Mouse (Mus musculus) adrenal gland, adult 8-10 months (tissue): ENCODE results near the gene Pelp1. TPM values are rescaled to one million over a fixed set of nuclear protein-coding genes. Genes with fewer than 3 reads are reported as not detected.
"Not testable (repeated sequence)": the region's sequence is repeated elsewhere in the genome, so short reads cannot be mapped to it uniquely, and the experiment has no call there.

Experiments
- DNase-seq: peaks from one replicate; pipeline ENCODE4 v3.0.0; 2022
- total RNA-seq, 4 experiments: library from RNA; stranded (reverse); gene quantifications; 2 replicates each; pipeline ENCODE4 v1.2.4; 2022

The Pelp1 gene
- total RNA-seq: 10 to 100 TPM; 24.2 to 29.9 (median 28.2) TPM

GRCm38 (mm10) chr11:70409594-70410296, at the start of gene Pelp1:
Gene Pelp1, minus strand, starts transcription at chr11:70410031.
- peak; percentile 82 for DNase-seq

GRCm38 (mm10) chr11:70458688-70459600, 49.1 kb upstream of the Pelp1 start, which contains the start of gene Zmynd15:
Gene Zmynd15, plus strand, starts transcription at chr11:70459433.
- DNase-seq: no peak

- DNase-seq: no peak
Observed at GRCm38 (mm10) chr11:70453261-70454044, 43.6 kb upstream of the Pelp1 start.

- peak; percentile 96 for DNase-seq
Observed at GRCm38 (mm10) chr11:70451797-70452498, 42.1 kb upstream of the Pelp1 start, which contains the start of gene Med11. Gene Med11, plus strand, starts transcription at chr11:70451919.

GRCm38 (mm10) chr11:70450926-70451325, 41.1 kb upstream of the Pelp1 start:
- no peak for DNase-seq

- no peak for DNase-seq
Observed at GRCm38 (mm10) chr11:70447373-70447772, 37.5 kb upstream of the Pelp1 start.

- no peak for DNase-seq
Observed at GRCm38 (mm10) chr11:70446756-70447155, 36.9 kb upstream of the Pelp1 start.

- no peak for DNase-seq
Observed at GRCm38 (mm10) chr11:70444667-70445066, 34.8 kb upstream of the Pelp1 start.

- DNase-seq: no peak
Observed at GRCm38 (mm10) chr11:70443964-70444363, 34.1 kb upstream of the Pelp1 start.

- no peak for DNase-seq
Observed at GRCm38 (mm10) chr11:70441882-70442281, 32.1 kb upstream of the Pelp1 start.

- no peak for DNase-seq
Observed at GRCm38 (mm10) chr11:70440637-70441036, 30.8 kb upstream of the Pelp1 start.

- no peak for DNase-seq
Observed at GRCm38 (mm10) chr11:70438728-70439374, 29.0 kb upstream of the Pelp1 start.

- DNase-seq: no peak
Observed at GRCm38 (mm10) chr11:70437426-70437825, 27.6 kb upstream of the Pelp1 start.

GRCm38 (mm10) chr11:70435476-70435875, 25.6 kb upstream of the Pelp1 start:
- no peak for DNase-seq

GRCm38 (mm10) chr11:70433951-70434350, 24.1 kb upstream of the Pelp1 start:
- no peak for DNase-seq

- no peak for DNase-seq
Observed at GRCm38 (mm10) chr11:70433569-70433943, 23.7 kb upstream of the Pelp1 start.

GRCm38 (mm10) chr11:70432895-70433568, 23.2 kb upstream of the Pelp1 start:
- DNase-seq: no peak

GRCm38 (mm10) chr11:70432048-70432894, 22.4 kb upstream of the Pelp1 start, which contains the start of gene Arrb2:
Gene Arrb2, plus strand, starts transcription at chr11:70432635.
- DNase-seq: peak; percentile 97

- no peak for DNase-seq
Observed at GRCm38 (mm10) chr11:70431574-70431973, 21.7 kb upstream of the Pelp1 start.

GRCm38 (mm10) chr11:70426598-70426997, 16.8 kb upstream of the Pelp1 start:
- DNase-seq: not testable (repeated sequence)
